Mouse (Mus musculus) ovary, adult 18-20 months (tissue): ENCODE measurements around the gene Nrros.
A peak's percentile ranks its signal among the peaks of the same experiment; 100 is the strongest.
"Not testable (repeated sequence)": the region's sequence is repeated elsewhere in the genome, so short reads cannot be mapped to it uniquely, and the experiment has no call there.

Experiments
- DNase-seq: peaks from one replicate; pipeline ENCODE4 v3.0.0; 2022; ENCODE audit warnings: low spot score, mixed read lengths

The Nrros gene

DNA sequence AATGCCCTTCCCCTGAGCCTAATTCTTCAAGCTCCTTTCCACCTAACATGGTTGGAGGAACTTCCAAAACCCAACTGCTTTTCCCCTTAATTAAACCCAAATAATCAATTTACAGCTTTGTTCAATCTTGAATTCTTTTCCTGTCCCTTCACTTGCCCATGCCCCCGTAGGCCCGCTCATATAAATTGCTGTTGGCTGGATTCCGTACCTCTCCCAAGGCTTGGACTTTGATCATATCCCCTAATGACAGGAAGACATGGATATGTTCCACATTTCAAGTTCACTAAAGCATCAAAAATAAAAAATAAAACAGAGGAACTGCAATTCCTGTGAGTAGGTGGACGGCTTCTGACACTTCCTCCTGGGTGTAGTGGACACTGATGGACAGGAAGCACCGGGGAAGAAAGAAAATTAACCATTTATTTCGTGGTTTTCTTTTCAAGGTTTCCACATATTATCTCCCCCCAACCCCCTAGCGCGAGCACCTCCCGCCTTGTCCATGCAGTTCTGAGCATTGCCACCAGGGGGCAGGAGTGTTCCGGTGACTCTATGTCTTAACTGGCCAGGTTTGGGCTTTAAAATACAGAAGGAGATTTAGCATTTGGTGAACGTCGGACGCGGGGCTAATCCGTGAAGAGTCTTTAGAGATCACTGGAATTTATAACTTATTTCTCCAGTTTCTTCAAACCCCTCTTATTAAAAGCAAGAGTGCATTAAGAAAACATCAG, 50.3 kb downstream of the Nrros start:
- DNase-seq: peak; percentile 32

DNA sequence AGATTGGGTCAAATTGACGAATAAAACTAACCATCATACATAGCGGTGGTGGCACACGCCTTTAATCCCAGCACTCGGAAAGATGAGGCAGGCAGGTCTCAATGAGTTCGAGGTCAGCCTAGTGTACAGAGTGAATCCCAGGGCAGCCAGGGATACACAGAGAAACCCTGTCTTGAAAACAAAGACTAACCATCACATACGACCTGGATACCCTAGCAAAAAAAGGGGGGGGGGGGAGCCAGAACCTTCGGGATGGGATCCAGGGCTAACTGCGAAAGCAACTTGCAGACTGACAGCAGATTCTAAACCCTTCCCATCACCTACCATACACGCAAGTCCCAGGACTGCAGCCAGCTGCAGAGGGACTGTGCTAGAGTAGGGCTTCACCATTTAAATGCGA, 51.0 kb downstream of the Nrros start:
- DNase-seq: no peak

DNA sequence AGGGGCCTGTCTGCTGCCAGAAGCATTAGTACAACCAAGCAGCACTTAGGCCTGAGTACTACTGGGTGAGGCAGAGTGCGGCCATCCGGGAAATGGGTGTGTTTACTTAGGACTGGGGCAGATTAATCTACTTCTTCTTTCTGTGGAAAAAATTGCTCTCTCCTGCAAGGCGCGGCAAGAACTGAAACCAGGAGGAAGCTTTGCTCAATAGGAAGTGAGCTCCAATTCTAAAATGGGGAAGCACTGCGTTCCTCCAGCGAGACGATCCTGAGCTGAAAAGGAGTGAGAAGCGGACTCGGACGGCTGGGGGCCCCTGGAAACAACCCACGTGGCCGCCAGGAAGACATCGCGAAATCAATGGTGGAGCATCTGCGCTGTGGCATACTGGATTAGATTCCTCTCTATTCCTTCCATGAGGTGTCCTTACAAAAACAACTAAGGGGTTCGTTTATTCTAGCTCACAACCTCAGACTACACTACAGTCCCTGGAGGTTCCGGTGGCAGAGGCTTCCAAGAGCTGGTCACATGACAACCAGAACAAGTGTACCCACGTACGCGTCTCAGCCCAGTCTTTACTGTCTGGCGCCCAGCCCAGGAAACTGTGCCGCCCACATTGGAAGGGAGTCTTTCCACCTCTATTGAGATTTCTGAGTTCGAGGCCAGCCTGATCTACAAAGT, 51.7 kb downstream of the Nrros start:
- no peak for DNase-seq

GRCm38 (mm10) chr16:32110951-32111699, 54.3 kb downstream of the Nrros start:
- DNase-seq: no peak

DNA sequence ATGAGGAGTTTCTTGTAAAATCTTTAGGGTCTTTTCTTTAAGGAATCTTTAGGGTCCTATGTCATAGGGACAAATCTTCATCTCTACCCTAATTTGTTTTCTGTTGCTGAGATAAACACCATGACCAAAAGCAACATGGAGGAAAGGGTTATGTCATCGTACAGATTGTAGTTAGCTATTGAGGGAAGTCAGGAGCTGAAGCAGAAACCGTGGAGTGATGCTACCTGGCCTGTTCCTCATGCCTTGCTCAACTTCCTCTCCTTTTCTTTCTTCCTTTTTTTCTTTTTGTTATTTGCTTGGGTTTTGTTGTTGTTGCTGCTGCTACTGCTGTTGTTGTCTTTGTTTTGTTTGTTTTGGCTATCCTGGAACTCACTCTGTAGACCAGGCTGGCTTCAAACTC, 56.8 kb downstream of the Nrros start:
- DNase-seq: no peak

GRCm38 (mm10) chr16:32108170-32108569, 57.2 kb downstream of the Nrros start:
- DNase-seq: no peak

GRCm38 (mm10) chr16:32107342-32108045, 57.9 kb downstream of the Nrros start:
- no peak for DNase-seq

GRCm38 (mm10) chr16:32105698-32106097, 59.7 kb downstream of the Nrros start:
- DNase-seq: no peak

- DNase-seq: no peak
Measured at GRCm38 (mm10) chr16:32102295-32102694, 63.1 kb downstream of the Nrros start.

DNA sequence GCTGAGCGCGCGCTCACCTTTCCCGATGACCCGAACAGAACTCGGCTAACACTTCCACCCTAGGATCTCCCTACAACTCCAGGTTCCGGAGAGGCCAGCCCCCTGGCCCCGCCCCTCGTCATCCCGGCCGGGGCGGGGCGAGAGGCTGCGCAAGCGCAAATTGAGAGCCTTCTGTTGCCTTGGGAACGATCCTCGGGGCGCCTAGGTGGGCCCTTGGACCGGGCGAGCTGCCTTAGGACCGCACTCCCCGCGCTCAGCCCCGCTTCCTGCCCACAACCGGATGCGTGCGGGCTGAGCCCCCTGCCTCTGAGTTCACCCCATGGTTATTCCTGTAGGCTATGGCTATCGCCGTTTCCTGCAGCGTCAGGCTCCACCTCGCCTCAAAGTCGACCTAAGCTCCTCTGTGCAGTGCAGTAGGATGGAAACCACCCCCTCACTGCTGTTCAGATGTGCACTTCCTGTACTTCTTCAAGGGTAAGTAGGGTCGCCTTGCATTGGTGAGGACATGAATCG, 65.7 kb downstream of the Nrros start, which contains the start of the genes Pigx and Cep19:
Pigx (minus strand) TSS at position 103 of the 513 bp plus-strand sequence.
Cep19 (plus strand) TSS at position 163 of the 513 bp plus-strand sequence.
- DNase-seq: peak; percentile 87

DNA sequence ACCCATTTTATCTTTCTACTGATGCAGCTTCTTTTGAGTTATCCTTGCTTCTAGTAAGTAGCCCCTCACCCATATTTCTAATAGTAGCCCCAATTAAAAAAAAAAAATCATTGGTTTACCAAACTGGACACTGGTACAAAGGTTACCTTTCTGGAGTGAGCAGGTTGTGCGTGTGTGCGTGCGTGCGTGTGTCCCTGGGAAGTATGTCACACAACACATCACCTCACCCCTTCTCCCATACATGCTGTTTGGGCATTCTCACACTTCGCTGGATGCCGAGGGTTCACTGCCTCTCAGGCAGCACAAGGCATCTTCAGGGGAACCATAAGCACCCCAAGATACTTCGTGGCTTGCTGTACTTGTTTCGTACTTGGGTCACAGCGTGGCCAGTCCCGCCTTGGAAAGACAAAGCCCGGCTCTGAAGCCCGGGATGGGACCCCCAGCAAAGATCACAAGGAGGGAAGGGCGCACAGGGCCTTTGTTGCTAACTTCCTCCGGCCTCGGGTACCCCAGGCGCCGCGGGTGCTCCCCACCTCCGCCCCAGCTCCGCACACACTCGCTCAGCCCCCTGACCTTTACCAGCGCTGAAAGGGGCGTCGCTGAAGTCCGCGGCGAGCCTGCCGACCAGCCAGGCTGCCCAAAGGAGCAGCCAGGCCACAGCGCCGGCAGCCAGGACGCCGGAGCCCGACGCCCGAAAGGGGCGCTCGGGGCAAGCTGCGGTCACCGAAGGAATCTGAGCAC, 66.3 kb downstream of the Nrros start:
- no peak for DNase-seq

DNA sequence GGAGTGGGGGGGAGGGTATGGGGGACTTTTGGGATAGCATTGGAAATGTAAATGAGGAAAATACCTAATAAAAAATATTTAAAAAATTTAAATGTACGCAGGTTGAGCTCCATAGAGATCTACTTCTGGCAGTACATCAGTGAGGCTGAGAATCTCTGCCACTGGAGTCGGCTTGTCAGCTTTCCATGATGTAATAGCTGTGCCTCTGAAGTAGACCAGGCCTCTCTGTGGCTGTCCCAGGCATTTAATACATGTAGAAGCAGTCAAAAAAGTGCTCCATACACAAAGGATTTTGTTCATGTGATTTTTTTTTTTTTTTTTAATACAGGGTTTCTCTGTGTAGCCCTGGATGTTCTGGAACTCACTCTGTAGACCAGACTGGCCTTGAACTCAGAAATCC, 67.6 kb downstream of the Nrros start:
- not testable (repeated sequence) for DNase-seq
